Mouse (Mus musculus) gonadal fat pad, adult 2 months (tissue): Measurements from ENCODE around the gene Gm29564. TPM values are rescaled to one million over a fixed set of nuclear protein-coding genes. Genes with fewer than 3 reads are reported as not detected.
"Not testable (repeated sequence)": the region's sequence is repeated elsewhere in the genome, so short reads cannot be mapped to it uniquely, and the experiment has no call there.

ENCODE experiments used
- DNase-seq: peaks from one replicate; pipeline ENCODE4 v3.0.0-alpha.2; 2012; ENCODE audit warnings: low read depth
- polyA plus RNA-seq: library from polyadenylated mRNA; depleted of rRNA; stranded (reverse); fragments of >200 nt; gene quantifications from 2 replicates; pipeline ENCODE4 v1.2.3, GENCODE M21; 2012; rRNA removed

Gene Gm29564
- polyA plus RNA-seq = not detected in 2 replicates

DNA sequence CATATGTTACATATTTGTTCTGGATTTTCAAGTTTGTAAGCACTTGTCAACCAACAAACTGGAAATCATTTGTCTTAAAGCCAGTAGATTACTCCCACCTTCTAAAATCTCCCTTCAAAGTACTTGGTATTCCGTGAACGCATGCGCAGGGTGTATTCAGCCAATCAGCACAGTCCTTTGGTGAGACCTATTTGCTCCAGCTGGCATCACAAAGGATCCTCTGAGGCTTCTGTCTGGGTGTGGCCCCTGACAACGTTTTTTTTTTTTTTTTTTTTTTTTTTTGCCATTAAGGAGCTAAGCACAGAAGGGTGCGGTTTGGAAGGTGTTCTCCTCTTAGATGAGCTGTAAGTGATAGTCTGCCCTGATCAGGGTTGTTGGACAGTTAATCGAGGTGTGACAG is at the start of gene Gm29564:
TSS of gene Gm29564 (plus strand) at position 301 of the 400 bp plus-strand sequence.
- DNase-seq = not testable (repeated sequence)

Other genes starting within 250 kb of the Gm29564 start
- not detected in 2 replicates for gene Gm20867, start 249.8 kb upstream of the Gm29564 start, polyA plus RNA-seq